Mouse (Mus musculus): ENCODE measurements at regions not wholly inside any gene's neighbourhood (a gene's known extent, or its start where the extent isn't known, plus 50 kb on each side); places are given as distances from the start of the nearest gene placed in this dataset.

- DNase-seq = peak; percentile 80 to 83
These were observed 66.7 kb downstream of the Rwdd3 start for GRCm38 (mm10) chr3:121104571-121105407.

- DNase-seq = no peak
These were observed 68.6 kb downstream of the Rwdd3 start for GRCm38 (mm10) chr3:121102871-121103270.

GRCm38 (mm10) chr3:121102120-121102519 lies 69.4 kb downstream of the Rwdd3 start:
- no peak for DNase-seq

- no peak for DNase-seq
These were observed 71.2 kb downstream of the Rwdd3 start for GRCm38 (mm10) chr3:121100211-121100860.

GRCm38 (mm10) chr3:121093509-121093908 lies 78.0 kb downstream of the Rwdd3 start:
- peak; percentile 37 to 58 for DNase-seq

GRCm38 (mm10) chr3:121088724-121089123 lies 82.8 kb downstream of the Rwdd3 start:
- DNase-seq = no peak

GRCm38 (mm10) chr3:121068676-121069075 lies 102.8 kb downstream of the Rwdd3 start:
- DNase-seq = peak in 1 of 2 experiments; percentile 50

- no peak for DNase-seq
These were observed 135.5 kb downstream of the Rwdd3 start for GRCm38 (mm10) chr3:121035904-121036549.

GRCm38 (mm10) chr3:121025546-121026157 lies 145.8 kb downstream of the Rwdd3 start:
- no peak for DNase-seq

- DNase-seq = no peak
These were observed 146.7 kb downstream of the Rwdd3 start for GRCm38 (mm10) chr3:121024810-121025209.

GRCm38 (mm10) chr3:121021126-121021848 lies 150.2 kb downstream of the Rwdd3 start:
- no peak for DNase-seq

GRCm38 (mm10) chr3:121009223-121009622 lies 162.3 kb downstream of the Rwdd3 start:
- no peak for DNase-seq

GRCm38 (mm10) chr3:120983556-120984270 lies 187.8 kb downstream of the Rwdd3 start:
- DNase-seq = no peak

- DNase-seq = no peak
These were observed 188.5 kb downstream of the Rwdd3 start for GRCm38 (mm10) chr3:120982795-120983555.

GRCm38 (mm10) chr3:120982218-120982617 lies 189.3 kb downstream of the Rwdd3 start:
- DNase-seq = no peak

GRCm38 (mm10) chr3:120970746-120971466 lies 200.6 kb downstream of the Rwdd3 start:
- DNase-seq = no peak

GRCm38 (mm10) chr3:120946906-120947305 lies 224.6 kb downstream of the Rwdd3 start:
- no peak for DNase-seq

- no peak for DNase-seq
These were observed 237.1 kb downstream of the Rwdd3 start for GRCm38 (mm10) chr3:120934401-120934800.

- peak in 1 of 2 experiments; percentile 46 for DNase-seq
These were observed 251.1 kb downstream of the Rwdd3 start for GRCm38 (mm10) chr3:120920351-120920750.

- no peak for DNase-seq
These were observed 272.6 kb downstream of the Rwdd3 start for GRCm38 (mm10) chr3:120898931-120899330.
